Mouse (Mus musculus) liver, embryonic 14.5 days (tissue): ENCODE measurements around the gene Vwf. TPM values are rescaled to one million over a fixed set of nuclear protein-coding genes. Genes with fewer than 3 reads are reported as not detected.

Source experiments
- ATAC-seq: fragments of 200-750 bp; cut with Nextera tagmentation; 2 replicates; pipeline ENCODE4 v1.8.0; 2017; ENCODE audit warnings: moderate number of reproducible peaks, mild to moderate bottlenecking, moderate library complexity; ENCODE audit not compliant: insufficient read depth
- DNase-seq, 3 experiments: peaks; one replicate each; pipeline ENCODE4 v3.0.0-alpha.2; 2012 to 2013; ENCODE audit warnings: low read depth in 3 of 3, low spot score in 3 of 3
- H3K27ac ChIP-seq: fragments of 300-500 bp; sonication (generic); 2 replicates; pipeline ENCODE4 v1.5.1; 2014; ENCODE audit warnings: moderate library complexity, mild to moderate bottlenecking, control low read depth, inconsistent platforms
- H3K27me3 ChIP-seq: fragments of 300-500 bp; sonication (generic); 2 replicates; pipeline ENCODE4 v1.6.1; 2014; ENCODE audit warnings: mild to moderate bottlenecking, low read length, moderate library complexity; ENCODE audit not compliant: control insufficient read depth, insufficient read depth
- H3K36me3 ChIP-seq: fragments of 300-500 bp; sonication (generic); replicated peaks from 2 replicates; pipeline ENCODE4 v1.6.1; 2014; ENCODE audit warnings: low read depth; ENCODE audit not compliant: control insufficient read depth, insufficient read depth
- H3K4me1 ChIP-seq, 2 experiments: fragments of 200-500 bp in 1 of 2; fragments of 300-500 bp in 1 of 2; sonication (generic) in 1 of 2; replicated peaks; 2 replicates each; pipeline ENCODE4 v1.6.1; 2012 to 2014; ENCODE audit warnings: antibody characterized with exemption in 1 of 2, inconsistent platforms in 1 of 2, low read length in 1 of 2; ENCODE audit not compliant: control insufficient read depth in 2 of 2, insufficient read depth in 2 of 2
- H3K4me2 ChIP-seq: fragments of 300-500 bp; sonication (generic); 2 replicates; pipeline ENCODE4 v1.6.1; 2014; ENCODE audit warnings: low read depth, mild to moderate bottlenecking, control low read depth, moderate library complexity
- H3K4me3 ChIP-seq, 2 experiments: fragments of 200-500 bp in 1 of 2; fragments of 300-500 bp in 1 of 2; sonication (generic) in 1 of 2; 2 replicates each; pipeline ENCODE4 v1.5.1; 2012 to 2014; ENCODE audit warnings: low read depth in 2 of 2, low read length in 2 of 2, mild to moderate bottlenecking in 2 of 2, control low read depth in 1 of 2, inconsistent platforms in 1 of 2, moderate library complexity in 1 of 2; ENCODE audit not compliant: insufficient read depth in 1 of 2
- H3K9ac ChIP-seq: fragments of 300-500 bp; sonication (generic); replicated peaks from 2 replicates; pipeline ENCODE4 v1.6.1; 2014; ENCODE audit warnings: mild to moderate bottlenecking, control low read depth, moderate library complexity
- H3K9me3 ChIP-seq: fragments of 300-500 bp; sonication (generic); 2 replicates; pipeline ENCODE4 v1.6.1; 2016; ENCODE audit warnings: low read length, mixed read lengths; ENCODE audit not compliant: control insufficient read depth
- CTCF ChIP-seq: IDR thresholded peaks from 2 replicates; pipeline ENCODE4 v1.5.1; 2016; ENCODE audit warnings: antibody characterized with exemption, low read depth, control low read depth
- EP300 ChIP-seq: IDR thresholded peaks from 2 replicates; pipeline ENCODE4 v1.6.1; 2016; ENCODE audit warnings: antibody characterized with exemption, low read depth
- whole genome bisulfite sequencing: fragments of 180-500 bp; shearing (Covaris S2); extraction: QIAGEN DNeasy Blood & Tissue Kit; methylation state at CpG from one replicate; pipeline ENCODE4 v1.1.7; 2014; ENCODE audit not compliant: insufficient replicate concordance; 5-methylcytosine and 5-hydroxymethylcytosine counted together
- polyA plus RNA-seq, 2 experiments: library from polyadenylated mRNA; depleted of rRNA in 1 of 2; stranded (reverse) in 1 of 2; unstranded in 1 of 2; fragments of >200 nt; fragmentation: Nextera tagmentation in 1 of 2; extraction: Ambion mirVana in 1 of 2; gene quantifications; 2 replicates each; pipeline versions ENCODE4 v1.2.1 to v1.2.3; 2012 to 2014

Gene Vwf
- polyA plus RNA-seq, 2 experiments, result 9.0 to 11.1 TPM

DNA sequence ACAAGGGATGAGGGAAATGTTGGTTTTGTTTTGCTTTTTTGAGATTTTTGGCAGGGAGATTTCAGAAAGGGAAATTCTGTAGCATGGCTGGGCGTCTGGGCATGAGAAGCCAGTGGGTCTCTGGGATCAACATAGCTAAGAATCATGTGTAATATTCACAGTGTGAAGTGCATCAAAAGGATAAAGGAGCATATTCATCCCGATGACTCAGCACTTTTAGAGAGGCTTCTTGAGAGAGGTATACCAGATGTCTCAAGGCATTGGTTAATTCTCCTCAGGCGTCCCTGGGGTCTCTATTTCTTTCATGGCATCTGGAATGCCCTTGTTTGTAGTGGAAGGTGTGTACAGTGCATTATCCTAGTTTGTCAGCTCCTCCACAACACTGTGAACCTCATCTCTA lies 125.3 kb downstream of the Vwf start:
- TF ChIP-seq EP300 (no peak), CTCF (no peak)
- WGBS, result 43% methylated on average over 3 of the region's 3 CpGs
- no peak for ATAC-seq
- Histone ChIP-seq H3K9me3 (no peaks in the 10 kb centered on the region), H3K27ac (no peak overlapping the region), H3K4me3 (no peak overlapping the region), H3K36me3 (no peaks in the 10 kb centered on the region), H3K27me3 (no peaks in the 10 kb centered on the region), H3K4me1 (no peaks in the 10 kb centered on the region), H3K9ac (no peak overlapping the region), H3K4me2 (no peak overlapping the region)
- DNase-seq, result no peak

- TF ChIP-seq CTCF (no peak), EP300 (no peak)
- H3K4me1 ChIP-seq, result no peaks in the 10 kb centered on the region
- 31% methylated on average over 1 of the region's 1 CpGs for WGBS
- no peaks in the 10 kb centered on the region for H3K27me3 ChIP-seq
- H3K36me3 ChIP-seq, result no peaks in the 10 kb centered on the region
- ATAC-seq, result no peak
- no peaks in the 10 kb centered on the region for H3K9me3 ChIP-seq
- H3K27ac ChIP-seq, result no peak overlapping the region
- H3K4me2 ChIP-seq, result no peak overlapping the region
- H3K4me3 ChIP-seq, result no peak overlapping the region
- no peak for DNase-seq
- no peak overlapping the region for H3K9ac ChIP-seq
These were observed 131.9 kb downstream of the Vwf start for GRCm38 (mm10) chr6:125678492-125678891.

DNA sequence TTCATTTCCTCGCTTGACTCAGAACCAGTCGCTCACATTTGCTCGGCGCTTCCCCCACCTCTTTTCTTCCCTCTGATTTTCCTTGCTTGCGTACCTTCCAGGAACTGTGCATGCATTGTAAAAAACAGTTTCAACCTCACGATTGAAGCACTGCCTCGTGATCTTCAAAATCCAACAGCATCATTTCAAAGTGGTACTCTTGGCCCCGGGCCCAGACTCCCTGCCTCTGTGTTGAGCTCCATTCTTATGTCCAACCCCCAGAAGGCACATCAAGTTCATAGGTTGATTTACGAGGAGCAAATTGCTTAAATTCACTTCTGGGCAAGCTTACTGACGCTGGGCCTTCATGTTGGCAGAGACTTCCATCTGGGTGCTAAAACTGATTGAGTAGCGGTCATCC lies 134.0 kb downstream of the Vwf start:
- Histone ChIP-seq H3K27ac (no peak overlapping the region), H3K4me3 (no peak overlapping the region), H3K9ac (no peak overlapping the region), H3K4me2 (no peak overlapping the region), H3K4me1 (no peaks in the 10 kb centered on the region), H3K27me3 (no peaks in the 10 kb centered on the region), H3K9me3 (no peaks in the 10 kb centered on the region), H3K36me3 (no peaks in the 10 kb centered on the region)
- TF ChIP-seq CTCF (no peak), EP300 (no peak)
- DNase-seq, result no peak
- WGBS, result 76% methylated on average over 11 of the region's 11 CpGs
- ATAC-seq, result no peak

GRCm38 (mm10) chr6:125685420-125685819 lies 138.8 kb downstream of the Vwf start:
- ATAC-seq (no peak), DNase-seq (no peak)
- no peak overlapping the region for H3K9ac ChIP-seq
- TF ChIP-seq CTCF, result no peak
- TF ChIP-seq EP300, result no peak
- no peak overlapping the region for H3K27ac ChIP-seq
- H3K27me3 ChIP-seq, result no peaks in the 10 kb centered on the region
- no peaks in the 10 kb centered on the region for H3K9me3 ChIP-seq
- no peak overlapping the region for H3K4me3 ChIP-seq
- H3K36me3 ChIP-seq, result no peaks in the 10 kb centered on the region
- H3K4me1 ChIP-seq, result no peaks in the 10 kb centered on the region
- H3K4me2 ChIP-seq, result no peak overlapping the region

DNA sequence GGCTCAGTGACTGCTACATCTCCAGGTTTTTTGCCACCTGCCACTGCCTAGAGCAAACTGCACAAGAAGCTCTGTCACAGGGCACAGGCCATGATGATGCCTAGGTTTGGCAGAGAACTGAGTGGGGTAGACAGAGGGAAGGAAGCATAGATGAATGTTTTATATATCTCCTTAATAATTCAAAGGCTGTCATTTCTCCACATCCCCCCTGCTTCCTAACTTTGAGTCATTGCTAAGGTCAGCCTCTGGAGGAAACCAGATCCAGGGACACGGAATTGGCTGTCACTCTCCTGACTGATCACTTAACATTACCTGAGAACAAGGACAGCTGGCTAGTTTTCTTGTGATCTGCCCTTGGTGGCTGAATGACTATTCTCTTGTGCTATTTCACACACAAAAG lies 141.4 kb downstream of the Vwf start:
- Histone ChIP-seq H3K36me3 (no peaks in the 10 kb centered on the region), H3K9me3 (no peaks in the 10 kb centered on the region), H3K9ac (no peak overlapping the region), H3K27ac (no peak overlapping the region), H3K4me2 (no peak overlapping the region), H3K4me3 (no peak overlapping the region), H3K27me3 (no peaks in the 10 kb centered on the region), H3K4me1 (no peaks in the 10 kb centered on the region)
- no peak for ATAC-seq
- no peak for DNase-seq
- TF ChIP-seq EP300 (no peak), CTCF (no peak)
- WGBS, result 24% methylated on average over 1 of the region's 1 CpGs
